Mouse (Mus musculus): ENCODE measurements around the gene Clstn2.

DNA sequence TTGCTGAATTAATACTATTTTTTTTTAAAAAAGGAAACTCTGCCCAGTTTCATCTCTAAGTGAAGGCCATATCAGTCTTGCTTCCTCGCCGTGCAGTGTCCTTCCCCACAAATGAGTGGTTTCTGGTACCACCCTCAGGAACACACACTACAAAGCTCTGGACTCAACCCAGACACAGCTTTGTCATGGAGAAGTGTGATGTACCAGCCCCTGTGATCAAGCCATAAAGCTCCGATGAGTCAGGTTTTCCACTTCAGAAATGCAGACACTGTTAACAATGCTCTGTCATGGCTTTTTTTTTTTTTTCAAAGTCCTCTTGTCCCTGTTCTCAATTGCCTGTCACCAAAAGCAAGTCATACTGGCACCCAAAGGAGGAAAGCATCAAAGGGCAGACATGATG, 507.4 kb downstream of the Clstn2 start:
- TF ChIP-seq POLR2A (IDR thresholded peaks at IDR 0.05; ENCODE audit: insufficient read depth, low read depth, low read length) (no peak), CTCF (IDR thresholded peaks at IDR 0.05; ENCODE audit: insufficient read depth, low read depth, low read length) (no peak)

Data from olfactory bulb, adult 2 months (tissue).